Mouse (Mus musculus): Measurements from ENCODE around the gene Tspan18. TPM values are rescaled to one million over a fixed set of nuclear protein-coding genes. Genes with fewer than 3 reads are reported as not detected.

Gene Tspan18
- polyA plus RNA-seq, 1 experiment from 2014 or later: 30.3 TPM

DNA sequence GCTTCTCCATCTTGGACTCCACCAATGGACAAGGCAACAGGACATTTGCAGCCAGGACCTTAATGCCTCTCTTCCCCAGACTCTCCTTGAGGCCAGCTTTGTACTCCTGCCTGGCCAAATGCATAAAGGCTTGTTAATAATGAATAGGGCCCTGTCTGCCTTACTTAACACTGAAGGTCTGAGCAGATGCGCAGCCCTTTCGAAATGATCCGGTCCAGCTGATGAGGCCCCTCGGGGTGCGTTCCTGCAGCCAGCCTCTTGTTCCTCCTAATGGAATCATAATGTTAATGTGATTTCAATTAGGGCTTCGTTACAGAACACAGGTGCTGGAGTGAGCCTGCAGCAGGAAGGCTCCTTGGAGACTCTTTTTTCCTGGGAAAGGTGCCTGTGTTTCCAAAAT, 33.7 kb upstream of the Tspan18 start:
- no peak for ATAC-seq (ENCODE audit: insufficient number of reproducible peaks, insufficient read depth, low FRiP score, low read depth)
- Histone ChIP-seq H3K9ac (replicated peaks; ENCODE audit: low read depth, low read length) (no peak overlapping the region), H3K4me3 (ENCODE audit: low read depth, low read length) (no peak overlapping the region), H3K27me3 (ENCODE audit: control insufficient read depth, insufficient read depth, low read length) (no peaks in the 10 kb centered on the region), H3K4me2 (replicated peaks; ENCODE audit: low read depth, low read length) (no peak overlapping the region), H3K4me1 (ENCODE audit: control insufficient read depth, insufficient read depth, low read length) (no peaks in the 10 kb centered on the region), H3K9me3 (ENCODE audit: control insufficient read depth, low read depth, low read length) (no peaks in the 10 kb centered on the region), H3K27ac (ENCODE audit: low read length) (no peak overlapping the region), H3K36me3 (ENCODE audit: control insufficient read depth, insufficient read depth, low read length) (no peaks in the 10 kb centered on the region)
- 62% methylated on average over 6 of the region's 6 CpGs for whole genome bisulfite sequencing

DNA sequence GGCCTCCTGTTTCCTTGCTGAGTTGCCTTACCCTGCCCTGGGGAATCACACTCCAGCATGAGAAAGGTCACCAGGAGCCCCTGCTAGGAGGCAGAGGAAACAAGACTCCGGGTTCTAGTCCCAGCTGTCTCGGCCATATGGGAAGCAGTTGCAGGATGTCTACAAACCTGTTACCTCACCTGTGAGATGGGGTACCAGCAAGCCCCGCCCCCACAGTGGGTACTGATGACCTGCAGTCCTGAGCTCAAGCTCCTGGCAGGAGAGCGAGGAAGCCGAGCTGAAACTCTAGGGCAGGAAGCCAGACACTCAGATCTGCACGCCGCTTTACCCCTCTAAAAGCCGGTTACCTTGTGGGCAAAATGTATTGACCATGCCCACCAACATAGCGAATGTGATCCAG, 31.1 kb upstream of the Tspan18 start:
- no peaks in the 10 kb centered on the region for H3K36me3 ChIP-seq (ENCODE audit: control insufficient read depth, insufficient read depth, low read length)
- H3K9ac ChIP-seq (replicated peaks; ENCODE audit: low read depth, low read length): no peak overlapping the region
- WGBS: 63% methylated on average over 9 of the region's 9 CpGs
- ATAC-seq (ENCODE audit: insufficient number of reproducible peaks, insufficient read depth, low FRiP score, low read depth): no peak
- no peaks in the 10 kb centered on the region for H3K27me3 ChIP-seq (ENCODE audit: control insufficient read depth, insufficient read depth, low read length)
- no peak overlapping the region for H3K4me2 ChIP-seq (replicated peaks; ENCODE audit: low read depth, low read length)
- no peaks in the 10 kb centered on the region for H3K4me1 ChIP-seq (ENCODE audit: control insufficient read depth, insufficient read depth, low read length)
- no peak overlapping the region for H3K4me3 ChIP-seq (ENCODE audit: low read depth, low read length)
- no peaks in the 10 kb centered on the region for H3K9me3 ChIP-seq (ENCODE audit: control insufficient read depth, low read depth, low read length)
- H3K27ac ChIP-seq (ENCODE audit: low read length): no peak overlapping the region

GRCm38 (mm10) chr2:93364951-93365350, 30.6 kb upstream of the Tspan18 start:
- WGBS: 65% methylated on average over 2 of the region's 2 CpGs
- H3K36me3 ChIP-seq (ENCODE audit: control insufficient read depth, insufficient read depth, low read length): no peaks in the 10 kb centered on the region
- H3K27ac ChIP-seq (ENCODE audit: low read length): no peak overlapping the region
- H3K9ac ChIP-seq (replicated peaks; ENCODE audit: low read depth, low read length): no peak overlapping the region
- no peak overlapping the region for H3K4me2 ChIP-seq (replicated peaks; ENCODE audit: low read depth, low read length)
- no peaks in the 10 kb centered on the region for H3K27me3 ChIP-seq (ENCODE audit: control insufficient read depth, insufficient read depth, low read length)
- no peaks in the 10 kb centered on the region for H3K4me1 ChIP-seq (ENCODE audit: control insufficient read depth, insufficient read depth, low read length)
- ATAC-seq (ENCODE audit: insufficient number of reproducible peaks, insufficient read depth, low FRiP score, low read depth): no peak
- no peaks in the 10 kb centered on the region for H3K9me3 ChIP-seq (ENCODE audit: control insufficient read depth, low read depth, low read length)
- H3K4me3 ChIP-seq (ENCODE audit: low read depth, low read length): no peak overlapping the region

GRCm38 (mm10) chr2:93361454-93361853, 27.1 kb upstream of the Tspan18 start:
- no peak overlapping the region for H3K4me3 ChIP-seq (ENCODE audit: low read depth, low read length)
- H3K9ac ChIP-seq (replicated peaks; ENCODE audit: low read depth, low read length): no peak overlapping the region
- H3K36me3 ChIP-seq (ENCODE audit: control insufficient read depth, insufficient read depth, low read length): no peaks in the 10 kb centered on the region
- no peak overlapping the region for H3K4me2 ChIP-seq (replicated peaks; ENCODE audit: low read depth, low read length)
- 7% methylated on average over 5 of the region's 5 CpGs for WGBS
- H3K4me1 ChIP-seq (ENCODE audit: control insufficient read depth, insufficient read depth, low read length): no peaks in the 10 kb centered on the region
- no peaks in the 10 kb centered on the region for H3K9me3 ChIP-seq (ENCODE audit: control insufficient read depth, low read depth, low read length)
- no peak overlapping the region for H3K27ac ChIP-seq (ENCODE audit: low read length)
- H3K27me3 ChIP-seq (ENCODE audit: control insufficient read depth, insufficient read depth, low read length): no peaks in the 10 kb centered on the region
- ATAC-seq (ENCODE audit: insufficient number of reproducible peaks, insufficient read depth, low FRiP score, low read depth): peak; percentile 72

DNA sequence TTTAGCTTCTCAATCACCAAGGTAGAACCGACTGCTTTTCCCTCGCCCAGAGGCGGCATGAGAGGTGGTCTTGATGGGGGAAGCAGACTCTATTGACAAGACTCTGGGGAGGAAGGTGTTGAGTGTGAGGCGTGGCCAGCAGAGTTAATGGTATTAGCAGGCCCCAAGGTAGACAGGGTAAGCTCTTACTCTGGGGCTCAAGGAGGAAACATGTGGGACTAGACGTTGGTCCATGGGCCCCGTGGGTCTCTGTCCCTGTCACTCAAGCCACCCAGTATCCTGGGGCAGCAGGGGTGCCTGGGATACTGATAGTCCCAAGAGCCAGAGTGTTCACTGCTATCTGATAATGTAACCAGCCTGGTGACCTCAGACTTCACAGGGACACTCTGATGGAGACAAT, 26.0 kb upstream of the Tspan18 start:
- 74% methylated on average over 6 of the region's 6 CpGs for WGBS
- ATAC-seq (ENCODE audit: insufficient number of reproducible peaks, insufficient read depth, low FRiP score, low read depth): no peak

DNA sequence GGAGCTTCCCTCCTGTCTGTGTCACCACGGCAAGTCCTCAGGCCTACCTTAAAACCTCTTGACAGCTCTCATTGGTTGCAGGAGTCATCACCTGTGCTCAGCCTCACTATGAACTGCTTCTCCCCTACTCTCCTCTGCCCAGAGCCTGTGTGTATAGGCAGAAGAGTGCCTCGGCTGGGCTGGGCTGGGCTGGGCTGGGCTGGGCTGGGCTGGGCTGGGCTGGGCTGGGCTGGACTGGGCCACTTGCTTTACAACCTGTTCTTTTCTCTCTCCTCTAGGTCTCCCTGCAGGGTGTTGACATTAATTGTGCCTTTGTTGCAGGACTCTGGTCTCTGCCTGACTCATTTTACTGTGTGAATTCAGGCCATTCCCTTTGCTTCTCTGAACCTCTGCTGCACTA, 23.1 kb upstream of the Tspan18 start:
- Histone ChIP-seq H3K4me1 (ENCODE audit: control insufficient read depth, insufficient read depth, low read length) (no peaks in the 10 kb centered on the region), H3K4me2 (replicated peaks; ENCODE audit: low read depth, low read length) (no peak overlapping the region), H3K9me3 (ENCODE audit: control insufficient read depth, low read depth, low read length) (no peaks in the 10 kb centered on the region), H3K27ac (ENCODE audit: low read length) (no peak overlapping the region), H3K27me3 (ENCODE audit: control insufficient read depth, insufficient read depth, low read length) (no peaks in the 10 kb centered on the region), H3K36me3 (ENCODE audit: control insufficient read depth, insufficient read depth, low read length) (no peaks in the 10 kb centered on the region), H3K9ac (replicated peaks; ENCODE audit: low read depth, low read length) (no peak overlapping the region), H3K4me3 (ENCODE audit: low read depth, low read length) (no peak overlapping the region)
- 53% methylated on average over 2 of the region's 2 CpGs for WGBS
- peak; percentile 68; the same call in 1 of the 2 replicates for ATAC-seq (ENCODE audit: insufficient number of reproducible peaks, insufficient read depth, low FRiP score, low read depth)

More for the DNA sequence above, 26.0 kb upstream of the Tspan18 start:
- Histone ChIP-seq H3K4me2 (replicated peaks; ENCODE audit: low read depth, low read length) (no peak overlapping the region), H3K4me3 (ENCODE audit: low read depth, low read length) (no peak overlapping the region), H3K9ac (replicated peaks; ENCODE audit: low read depth, low read length) (no peak overlapping the region), H3K27me3 (ENCODE audit: control insufficient read depth, insufficient read depth, low read length) (no peaks in the 10 kb centered on the region), H3K4me1 (ENCODE audit: control insufficient read depth, insufficient read depth, low read length) (no peaks in the 10 kb centered on the region), H3K36me3 (ENCODE audit: control insufficient read depth, insufficient read depth, low read length) (no peaks in the 10 kb centered on the region), H3K27ac (ENCODE audit: low read length) (no peak overlapping the region), H3K9me3 (ENCODE audit: control insufficient read depth, low read depth, low read length) (no peaks in the 10 kb centered on the region)

- H3K9me3 ChIP-seq (ENCODE audit: control insufficient read depth, low read depth, low read length): no peaks in the 10 kb centered on the region
- H3K4me1 ChIP-seq (ENCODE audit: control insufficient read depth, insufficient read depth, low read length): no peaks in the 10 kb centered on the region
- no peak overlapping the region for H3K27ac ChIP-seq (ENCODE audit: low read length)
- no peak for ATAC-seq (ENCODE audit: insufficient number of reproducible peaks, insufficient read depth, low FRiP score, low read depth)
- no peak overlapping the region for H3K4me3 ChIP-seq (ENCODE audit: low read depth, low read length)
- no peak overlapping the region for H3K4me2 ChIP-seq (replicated peaks; ENCODE audit: low read depth, low read length)
- H3K36me3 ChIP-seq (ENCODE audit: control insufficient read depth, insufficient read depth, low read length): no peaks in the 10 kb centered on the region
- H3K9ac ChIP-seq (replicated peaks; ENCODE audit: low read depth, low read length): no peak overlapping the region
- H3K27me3 ChIP-seq (ENCODE audit: control insufficient read depth, insufficient read depth, low read length): no peaks in the 10 kb centered on the region
- WGBS: 51% methylated on average over 7 of the region's 7 CpGs
These were observed 21.5 kb upstream of the Tspan18 start for GRCm38 (mm10) chr2:93355845-93356244.

- WGBS: 93% methylated on average over 1 of the region's 1 CpGs
- H3K4me1 ChIP-seq (ENCODE audit: control insufficient read depth, insufficient read depth, low read length): no peaks in the 10 kb centered on the region
- no peak overlapping the region for H3K4me2 ChIP-seq (replicated peaks; ENCODE audit: low read depth, low read length)
- H3K36me3 ChIP-seq (ENCODE audit: control insufficient read depth, insufficient read depth, low read length): no peaks in the 10 kb centered on the region
- no peak for ATAC-seq (ENCODE audit: insufficient number of reproducible peaks, insufficient read depth, low FRiP score, low read depth)
- H3K9me3 ChIP-seq (ENCODE audit: control insufficient read depth, low read depth, low read length): no peaks in the 10 kb centered on the region
- H3K9ac ChIP-seq (replicated peaks; ENCODE audit: low read depth, low read length): no peak overlapping the region
- H3K4me3 ChIP-seq (ENCODE audit: low read depth, low read length): no peak overlapping the region
- H3K27ac ChIP-seq (ENCODE audit: low read length): no peak overlapping the region
- H3K27me3 ChIP-seq (ENCODE audit: control insufficient read depth, insufficient read depth, low read length): no peaks in the 10 kb centered on the region
These were observed 20.3 kb upstream of the Tspan18 start for GRCm38 (mm10) chr2:93354621-93355020.

GRCm38 (mm10) chr2:93353725-93354124, 19.4 kb upstream of the Tspan18 start:
- WGBS: 54% methylated on average over 4 of the region's 4 CpGs
- H3K9ac ChIP-seq (replicated peaks; ENCODE audit: low read depth, low read length): no peak overlapping the region
- H3K9me3 ChIP-seq (ENCODE audit: control insufficient read depth, low read depth, low read length): no peaks in the 10 kb centered on the region
- ATAC-seq (ENCODE audit: insufficient number of reproducible peaks, insufficient read depth, low FRiP score, low read depth): 0 out of 2 replicates have a peak, but pooled peaks have one; percentile 57
- no peaks in the 10 kb centered on the region for H3K4me1 ChIP-seq (ENCODE audit: control insufficient read depth, insufficient read depth, low read length)
- no peak overlapping the region for H3K4me3 ChIP-seq (ENCODE audit: low read depth, low read length)
- no peak overlapping the region for H3K4me2 ChIP-seq (replicated peaks; ENCODE audit: low read depth, low read length)
- H3K27ac ChIP-seq (ENCODE audit: low read length): no peak overlapping the region
- no peaks in the 10 kb centered on the region for H3K27me3 ChIP-seq (ENCODE audit: control insufficient read depth, insufficient read depth, low read length)
- no peaks in the 10 kb centered on the region for H3K36me3 ChIP-seq (ENCODE audit: control insufficient read depth, insufficient read depth, low read length)

Measured in stomach, embryonic 14.5 days (tissue).